Mouse (Mus musculus): Measurements from ENCODE around the gene Phospho2. TPM values are rescaled to one million over a fixed set of nuclear protein-coding genes. Genes with fewer than 3 reads are reported as not detected.

Gene Phospho2
- total and polyA plus RNA-seq, 3 experiments = 11.1 to 20.1 (median 14.4) TPM

DNA sequence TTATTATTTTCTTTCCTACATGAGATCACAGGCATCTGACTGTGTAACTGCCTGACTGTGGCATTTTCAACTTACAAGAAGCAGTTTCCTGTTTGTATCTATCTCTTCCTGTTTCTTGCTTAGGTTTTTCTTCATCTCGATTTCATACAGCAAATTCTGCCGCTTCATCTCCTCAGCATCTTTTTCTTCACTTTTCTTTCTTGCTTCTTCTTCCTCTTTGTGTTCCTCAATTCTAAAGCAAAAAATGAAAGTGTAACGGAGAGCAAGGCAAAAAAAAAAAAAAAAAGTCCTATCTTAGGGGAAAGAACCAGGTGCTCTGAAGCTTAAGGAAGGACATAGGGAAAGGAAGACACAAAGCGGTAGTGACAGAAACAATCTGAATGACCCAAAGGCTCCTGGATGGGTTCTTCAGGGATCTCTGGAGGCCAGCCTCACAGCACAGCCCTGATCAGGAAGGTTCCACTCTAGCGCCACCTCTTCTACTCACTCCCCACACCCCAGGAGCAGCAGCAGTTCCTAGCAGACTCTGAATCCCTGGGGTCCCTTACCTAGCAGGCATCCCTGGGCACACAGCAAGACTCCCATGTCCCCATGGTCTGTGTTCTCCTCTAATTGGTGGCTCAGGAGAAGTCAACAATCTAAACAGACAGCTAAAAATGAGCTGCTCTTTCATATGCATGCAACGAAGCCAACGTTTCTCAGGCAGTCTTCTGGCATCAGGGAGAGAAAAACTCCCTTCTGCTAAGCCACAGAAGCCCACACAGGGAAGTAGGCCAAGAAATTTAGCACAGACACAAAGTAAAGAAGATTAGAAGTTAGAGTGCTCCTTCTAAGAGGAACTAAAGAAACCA is 11.2 kb upstream of the Phospho2 start:
- Histone ChIP-seq H3K4me2 (ENCODE audit: insufficient read depth, low read depth, poor library complexity, severe bottlenecking) (peak overlapping the region; percentile 38), H3K9me3 (replicated peaks; ENCODE audit: low read length) (peaks cover 7% of the 10 kb centered on the region), H3K4me3 (replicated peaks in 1 of 3; ENCODE audit: low read depth in 2 of 3, low read length in 2 of 3, poor library complexity in 1 of 3) (peak overlapping the region in 2 of 3 experiments; percentile 26 to 37), H3K27me3 (replicated peaks) (no peaks in the 10 kb centered on the region), H3K4me1 (ENCODE audit: control insufficient read depth in 1 of 2, insufficient read depth in 2 of 2) (peaks cover 3 to 15% of the 10 kb centered on the region in 2 experiments; a peak in 3 of 4 replicates), H3K79me2 (replicated peaks; ENCODE audit: control insufficient read depth, extremely low read depth, insufficient read depth, poor library complexity, severe bottlenecking) (no peaks in the 10 kb centered on the region), H3K36me3 (replicated peaks in 1 of 2; ENCODE audit: control insufficient read depth in 1 of 2, insufficient read depth in 1 of 2, low read length in 1 of 2) (peaks cover 2 to 34% of the 10 kb centered on the region in 2 experiments), H3K9ac (ENCODE audit: insufficient read depth, low read depth) (peak overlapping the region; percentile 48; the same call in 1 of the 2 replicates), H3K27ac (ENCODE audit: insufficient read depth, low read depth) (peak overlapping the region; percentile 28; the same call in 1 of the 2 replicates)
- in situ Hi-C loops (cut with MboI; ENCODE audit: low pct_ligation_motif_present, low pct_unique_long_range_greater_than_20kb, low sequenced_read_pairs) = loop anchor here (25.0 kb wide), 1 partner anchor 141 kb away; the partner anchor contains the start of gene Bbs5
- peak; percentile 65 for TF ChIP-seq ZNF384 (IDR thresholded peaks at IDR 0.05; ENCODE audit: low read depth, low read length)
- no peak for TF ChIP-seq CHD1 (IDR thresholded peaks at IDR 0.05; ENCODE audit: low read depth, low read length)
- TF ChIP-seq CTCF (conservative IDR thresholded peaks at IDR 0.05 in 1 of 2, IDR thresholded peaks at IDR 0.05 in 1 of 2; ENCODE audit: low read depth in 2 of 2, low read length in 2 of 2) = peak in 1 of 2 experiments; percentile 12; a peak in 1 of 4 replicates
- dilution Hi-C loops (cut with MboI; ENCODE audit: extremely low pct_ligation_motif_present, extremely low pct_unique_long_range_greater_than_20kb, low sequenced_read_pairs) = no loop called here
- DNase-seq (ENCODE audit: extremely low read depth) = peak; percentile 21

DNA sequence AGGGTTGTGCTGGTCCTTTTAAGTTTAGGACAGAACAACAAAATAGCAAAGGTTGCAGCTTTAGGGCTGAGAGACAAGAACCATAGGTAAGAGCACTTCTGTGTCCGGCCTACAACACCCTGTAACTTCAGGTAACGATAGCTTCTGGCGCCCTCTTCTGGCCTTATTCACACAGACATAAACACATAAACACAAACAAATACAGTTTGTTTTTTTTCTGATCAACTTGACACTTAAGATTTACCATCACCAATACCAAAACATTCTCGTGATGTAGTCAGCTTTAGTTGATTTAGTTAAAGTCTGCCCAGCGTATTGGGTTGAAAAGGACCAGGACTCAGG is 10.6 kb upstream of the Phospho2 start:
- Histone ChIP-seq H3K27ac (ENCODE audit: insufficient read depth, low read depth) (no peak overlapping the region), H3K9ac (ENCODE audit: insufficient read depth, low read depth) (0 out of 2 replicates have a peak overlapping the region, but pooled peaks have one; percentile 48), H3K27me3 (replicated peaks) (no peaks in the 10 kb centered on the region), H3K4me2 (ENCODE audit: insufficient read depth, low read depth, poor library complexity, severe bottlenecking) (no peak overlapping the region), H3K79me2 (replicated peaks; ENCODE audit: control insufficient read depth, extremely low read depth, insufficient read depth, poor library complexity, severe bottlenecking) (no peaks in the 10 kb centered on the region), H3K36me3 (replicated peaks in 1 of 2; ENCODE audit: control insufficient read depth in 1 of 2, insufficient read depth in 1 of 2, low read length in 1 of 2) (peaks cover 2 to 29% of the 10 kb centered on the region in 2 experiments), H3K9me3 (replicated peaks; ENCODE audit: low read length) (peaks cover 3% of the 10 kb centered on the region), H3K4me1 (ENCODE audit: control insufficient read depth in 1 of 2, insufficient read depth in 2 of 2) (peaks cover 3 to 15% of the 10 kb centered on the region in 2 experiments; a peak in 3 of 4 replicates), H3K4me3 (replicated peaks in 1 of 3; ENCODE audit: low read depth in 2 of 3, low read length in 2 of 3, poor library complexity in 1 of 3) (no peak overlapping the region)
- dilution Hi-C loops (cut with MboI; ENCODE audit: extremely low pct_ligation_motif_present, extremely low pct_unique_long_range_greater_than_20kb, low sequenced_read_pairs) (no loop called here), in situ Hi-C loops (cut with MboI; ENCODE audit: low pct_ligation_motif_present, low pct_unique_long_range_greater_than_20kb, low sequenced_read_pairs) (loop anchor here (25.0 kb wide), 1 partner anchor 142 kb away; the partner anchor contains the start of gene Bbs5)
- peak; percentile 48 for DNase-seq (ENCODE audit: extremely low read depth)
- TF ChIP-seq USF2 (conservative IDR thresholded peaks at IDR 0.05; ENCODE audit: low read depth, low read length) (no peak), TCF12 (IDR thresholded peaks at IDR 0.05; ENCODE audit: low read depth, low read length) (no peak), POLR2AphosphoS2 (IDR thresholded peaks at IDR 0.05; ENCODE audit: low read depth, low read length) (no peak), ZC3H11A (IDR thresholded peaks at IDR 0.05; ENCODE audit: low read depth, low read length) (no peak), RAD21 (IDR thresholded peaks at IDR 0.05; ENCODE audit: low read depth, low read length) (peak; percentile 46), JUND (conservative IDR thresholded peaks at IDR 0.05; ENCODE audit: low read depth, low read length) (no peak), MXI1 (IDR thresholded peaks at IDR 0.05; ENCODE audit: low read depth, low read length) (no peak), SMC3 (IDR thresholded peaks at IDR 0.05; ENCODE audit: low read depth, low read length) (peak; percentile 20), EP300 (IDR thresholded peaks at IDR 0.05; ENCODE audit: low read length) (no peak), ETS1 (conservative IDR thresholded peaks at IDR 0.05; ENCODE audit: low read depth, low read length) (no peak), BHLHE40 (IDR thresholded peaks at IDR 0.05; ENCODE audit: low read depth, low read length) (no peak), NRF1 (IDR thresholded peaks at IDR 0.05; ENCODE audit: low read depth, low read length) (no peak), MYC (IDR thresholded peaks at IDR 0.05; ENCODE audit: low read depth, low read length) (no peak), PAX5 (IDR thresholded peaks at IDR 0.05; ENCODE audit: low read length) (no peak), CHD1 (IDR thresholded peaks at IDR 0.05; ENCODE audit: low read depth, low read length) (no peak), SIN3A (IDR thresholded peaks at IDR 0.05; ENCODE audit: low read length) (no peak), GABPA (IDR thresholded peaks at IDR 0.05; ENCODE audit: insufficient replicate concordance, low read depth, low read length) (no peak), POLR2A (IDR thresholded peaks at IDR 0.05; ENCODE audit: low read depth, low read length) (no peak), CTCF (conservative IDR thresholded peaks at IDR 0.05 in 1 of 2, IDR thresholded peaks at IDR 0.05 in 1 of 2; ENCODE audit: low read depth in 2 of 2, low read length in 2 of 2) (peak; percentile 25 to 57; a peak in 3 of 4 replicates), MAX (IDR thresholded peaks at IDR 0.05; ENCODE audit: low read length) (no peak)

All from CH12.LX (cell line).